In the genomic region with DNA sequence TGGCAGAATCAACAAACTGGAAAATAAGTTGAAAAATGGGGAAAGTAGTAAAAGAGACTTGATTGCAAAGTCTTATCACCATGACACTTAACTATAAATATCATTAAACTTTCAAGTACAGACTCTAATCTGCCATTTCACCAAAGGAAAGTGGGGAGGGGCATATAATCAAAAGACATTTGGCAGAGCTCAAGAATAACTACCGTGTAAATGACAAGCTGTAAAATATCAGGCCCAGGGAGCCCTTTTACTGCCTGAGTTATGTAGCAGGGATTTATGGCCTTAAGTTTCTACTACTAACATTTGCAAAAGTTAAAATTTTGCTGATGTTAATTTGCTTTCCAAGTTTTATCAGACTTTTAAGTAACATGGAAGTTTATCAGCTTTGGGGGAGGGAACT, we compare ENCODE assay signal across 21 mouse cellular contexts.
"Had no signal": no experiment of that assay in that cellular context is flagged by ENCODE, and none has a peak within 500 bp of the region (broad histone marks: within the 10 kb centered on the region; RNA-seq: fewer than 3 reads in every experiment).

No protein-coding gene starts in this region.

- H3K27me3 ChIP-seq: liver, embryonic 15.5 days; megakaryocyte, embryonic 14.5 days; midbrain, embryonic 12.5 days; neural tube, embryonic 13.5 days; neural tube, embryonic 15.5 days had no signal

- H3K4me2 ChIP-seq: liver, embryonic 15.5 days; midbrain, embryonic 12.5 days; neural tube, embryonic 13.5 days; neural tube, embryonic 15.5 days had no signal

- H3K27ac ChIP-seq: liver, embryonic 15.5 days; macrophage; midbrain, embryonic 12.5 days; neural tube, embryonic 13.5 days; neural tube, embryonic 15.5 days had no signal

- H3K4me1 ChIP-seq: liver, embryonic 15.5 days; megakaryocyte, embryonic 14.5 days; midbrain, embryonic 12.5 days; neural tube, embryonic 13.5 days; neural tube, embryonic 15.5 days had no signal

- DNase-seq: liver, postnatal 0 days; lung, adult 2 months; lung, postnatal 10 days; lung, postnatal 36 days; midbrain, embryonic 14.5 days; retina, postnatal 1 day; right cerebral cortex, adult 18-20 months; right cerebral cortex, postnatal 25 days; right cerebral cortex, postnatal 4 days; spleen, adult 18-20 months; thymus, adult 18-20 months; thymus, postnatal 14 days; thymus, postnatal 36 days had no signal

- H3K9ac ChIP-seq: liver, embryonic 15.5 days; liver, postnatal 0 days; midbrain, embryonic 12.5 days; neural tube, embryonic 13.5 days; neural tube, embryonic 15.5 days had no signal

- H3K36me3 ChIP-seq: liver, embryonic 15.5 days; midbrain, embryonic 12.5 days; neural tube, embryonic 13.5 days; neural tube, embryonic 15.5 days had no signal

- ATAC-seq: liver, postnatal 0 days; midbrain, embryonic 16.5 days had no signal

- H3K9me3 ChIP-seq: liver, embryonic 15.5 days; megakaryocyte, embryonic 14.5 days; midbrain, embryonic 12.5 days; neural tube, embryonic 13.5 days; neural tube, embryonic 15.5 days had no signal

- H3K4me3 ChIP-seq: liver, embryonic 15.5 days; megakaryocyte, embryonic 14.5 days; midbrain, embryonic 12.5 days; myocyte; neural tube, embryonic 13.5 days; neural tube, embryonic 15.5 days had no signal
